Mouse (Mus musculus): ENCODE data around the gene 4930486L24Rik. TPM values are rescaled to one million over a fixed set of nuclear protein-coding genes. Genes with fewer than 3 reads are reported as not detected.

4930486L24Rik gene
- total and polyA plus RNA-seq, 3 experiments: not detected

GRCm38 (mm10) chr13:60812768-60813167 lies 51.5 kb downstream of the 4930486L24Rik start:
- no peaks in the 10 kb centered on the region for H3K79me2 ChIP-seq (ENCODE audit: control insufficient read depth, insufficient read depth, low read length, poor library complexity)
- no peak overlapping the region for H3K4me3 ChIP-seq (ENCODE audit: control insufficient read depth in 1 of 2, insufficient read depth in 1 of 2, low read depth in 2 of 2, low read length in 2 of 2)
- TF ChIP-seq ELF1 (IDR thresholded peaks at IDR 0.05; ENCODE audit: low read depth, low read length) (no peak), JUND (IDR thresholded peaks at IDR 0.05; ENCODE audit: low read depth, low read length) (no peak), MAZ (IDR thresholded peaks at IDR 0.05; ENCODE audit: low read depth, low read length) (no peak), EP300 (IDR thresholded peaks at IDR 0.05; ENCODE audit: low read depth in 1 of 2, low read length in 2 of 2) (no peak), TAL1 (IDR thresholded peaks at IDR 0.05; ENCODE audit: low read length) (no peak), BHLHE40 (IDR thresholded peaks at IDR 0.05; ENCODE audit: borderline replicate concordance, low read depth, low read length) (no peak), CTCF (IDR thresholded peaks at IDR 0.05 in 2 of 3, conservative IDR thresholded peaks at IDR 0.05 in 1 of 3; ENCODE audit: control insufficient read depth in 1 of 3, insufficient read depth in 1 of 3, low read depth in 2 of 3, low read length in 3 of 3, poor library complexity in 1 of 3, severe bottlenecking in 1 of 3) (no peak), MYC (IDR thresholded peaks at IDR 0.05; ENCODE audit: low read depth, low read length) (no peak), ETS1 (IDR thresholded peaks at IDR 0.05; ENCODE audit: low read depth, low read length) (no peak)
- no peaks in the 10 kb centered on the region for H3K9me3 ChIP-seq (replicated peaks; ENCODE audit: insufficient read depth, low read length)
- no peaks in the 10 kb centered on the region for H3K27me3 ChIP-seq (ENCODE audit: control insufficient read depth in 1 of 2, insufficient read depth in 2 of 2, low read length in 2 of 2)
- no peaks in the 10 kb centered on the region for H3K4me1 ChIP-seq (ENCODE audit: control insufficient read depth in 1 of 2, insufficient read depth in 2 of 2, low read length in 2 of 2)
- H3K9ac ChIP-seq (ENCODE audit: control insufficient read depth, low read depth, low read length, poor library complexity, severe bottlenecking): no peak overlapping the region
- no peak overlapping the region for H3K27ac ChIP-seq (ENCODE audit: control insufficient read depth, low read depth, low read length)
- no peaks in the 10 kb centered on the region for H3K36me3 ChIP-seq (ENCODE audit: control insufficient read depth in 1 of 2, insufficient read depth in 2 of 2, low read length in 2 of 2)
- DNase-seq (ENCODE audit: low read depth, low spot score): no peak

- Histone ChIP-seq H3K4me3 (ENCODE audit: control insufficient read depth in 1 of 2, insufficient read depth in 1 of 2, low read depth in 2 of 2, low read length in 2 of 2) (no peak overlapping the region), H3K27ac (ENCODE audit: control insufficient read depth, low read depth, low read length) (no peak overlapping the region), H3K9me3 (replicated peaks; ENCODE audit: insufficient read depth, low read length) (no peaks in the 10 kb centered on the region), H3K9ac (ENCODE audit: control insufficient read depth, low read depth, low read length, poor library complexity, severe bottlenecking) (no peak overlapping the region), H3K79me2 (ENCODE audit: control insufficient read depth, insufficient read depth, low read length, poor library complexity) (no peaks in the 10 kb centered on the region), H3K4me1 (ENCODE audit: control insufficient read depth in 1 of 2, insufficient read depth in 2 of 2, low read length in 2 of 2) (no peaks in the 10 kb centered on the region), H3K27me3 (ENCODE audit: control insufficient read depth in 1 of 2, insufficient read depth in 2 of 2, low read length in 2 of 2) (no peaks in the 10 kb centered on the region), H3K36me3 (ENCODE audit: control insufficient read depth in 1 of 2, insufficient read depth in 2 of 2, low read length in 2 of 2) (no peaks in the 10 kb centered on the region)
- no peak for DNase-seq (ENCODE audit: low read depth, low spot score)
- no peak for TF ChIP-seq POLR2AphosphoS2 (IDR thresholded peaks at IDR 0.05; ENCODE audit: low read length)
- no peak for TF ChIP-seq MYB (IDR thresholded peaks at IDR 0.05; ENCODE audit: low read depth, low read length)
- TF ChIP-seq MYC (IDR thresholded peaks at IDR 0.05; ENCODE audit: low read depth, low read length): no peak
- TF ChIP-seq ETS1 (IDR thresholded peaks at IDR 0.05; ENCODE audit: low read depth, low read length): no peak
- no peak for TF ChIP-seq ZMIZ1 (IDR thresholded peaks at IDR 0.05; ENCODE audit: low read depth, low read length)
- TF ChIP-seq GABPA (IDR thresholded peaks at IDR 0.05; ENCODE audit: low read depth, low read length): no peak
- TF ChIP-seq TCF12 (IDR thresholded peaks at IDR 0.05; ENCODE audit: low read depth, low read length): no peak
- no peak for TF ChIP-seq NELFE (IDR thresholded peaks at IDR 0.05; ENCODE audit: low read depth, low read length)
- TF ChIP-seq POLR2A (IDR thresholded peaks at IDR 0.05; ENCODE audit: control insufficient read depth in 1 of 2, insufficient read depth in 1 of 2, low read depth in 1 of 2, low read length in 2 of 2, poor library complexity in 1 of 2): no peak
- no peak for TF ChIP-seq MAZ (IDR thresholded peaks at IDR 0.05; ENCODE audit: low read depth, low read length)
- no peak for TF ChIP-seq UBTF (IDR thresholded peaks at IDR 0.05; ENCODE audit: borderline replicate concordance, insufficient read depth, low read depth, low read length)
- TF ChIP-seq ZKSCAN1 (IDR thresholded peaks at IDR 0.05; ENCODE audit: low read depth, low read length): no peak
- TF ChIP-seq ELF1 (IDR thresholded peaks at IDR 0.05; ENCODE audit: low read depth, low read length): no peak
- TF ChIP-seq BHLHE40 (IDR thresholded peaks at IDR 0.05; ENCODE audit: borderline replicate concordance, low read depth, low read length): no peak
- no peak for TF ChIP-seq JUND (IDR thresholded peaks at IDR 0.05; ENCODE audit: low read depth, low read length)
Observed at GRCm38 (mm10) chr13:60809690-60810089, 54.6 kb downstream of the 4930486L24Rik start.
